Mouse (Mus musculus): ENCODE measurements around the gene Psmg4.

DNA sequence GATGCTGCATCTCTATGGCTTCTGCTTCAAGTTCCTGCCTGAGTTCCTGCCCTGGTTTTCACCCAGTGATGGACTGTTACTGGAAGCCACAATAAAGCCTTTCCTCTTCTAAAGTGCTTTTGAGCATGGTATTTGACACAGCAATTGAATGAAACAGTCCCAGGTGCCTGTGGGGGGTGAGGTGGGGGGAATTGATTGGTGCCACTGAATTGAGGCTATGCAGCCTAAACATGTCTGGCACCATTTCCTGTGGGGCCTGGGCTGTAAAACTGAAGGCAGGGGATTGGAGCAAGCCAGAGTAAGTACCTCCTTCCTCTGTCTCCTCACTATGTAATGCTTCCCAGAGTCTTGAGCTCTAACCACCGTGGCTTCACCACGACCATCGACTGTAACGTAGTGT is 48.1 kb upstream of the Psmg4 start:
- TF ChIP-seq CTCF (conservative IDR thresholded peaks at IDR 0.05; ENCODE audit: low read length) (no peak), POU5F1 (IDR thresholded peaks at IDR 0.05; ENCODE audit: borderline replicate concordance, low read length) (no peak)
